Mouse (Mus musculus) ovary, adult 18-20 months (tissue): ENCODE data around the gene Ect2.

Experiments
- DNase-seq: peaks from one replicate; pipeline ENCODE4 v3.0.0; 2022; ENCODE audit warnings: low spot score, mixed read lengths

The Ect2 gene

DNA sequence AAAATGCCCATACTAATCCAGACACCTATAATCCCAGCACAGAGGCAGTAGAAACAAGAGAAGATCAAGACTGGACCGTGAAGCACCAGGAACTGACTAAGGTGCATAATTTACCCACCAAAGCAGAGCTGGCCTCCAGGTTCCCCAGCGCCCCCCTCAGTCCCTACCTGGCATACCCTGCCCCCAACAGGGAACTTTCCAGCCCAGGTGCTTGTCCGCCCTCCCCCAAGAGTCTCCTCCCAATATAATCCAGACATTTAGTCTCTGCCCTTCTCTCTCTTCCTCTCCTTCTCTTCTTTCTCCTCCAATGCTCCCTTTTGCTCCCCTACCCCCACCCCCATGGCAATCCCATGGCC lies 2.9 kb upstream of the Ect2 start:
- no peak for DNase-seq

GRCm38 (mm10) chr3:27155856-27156593 lies 2.3 kb upstream of the Ect2 start:
- no peak for DNase-seq

DNA sequence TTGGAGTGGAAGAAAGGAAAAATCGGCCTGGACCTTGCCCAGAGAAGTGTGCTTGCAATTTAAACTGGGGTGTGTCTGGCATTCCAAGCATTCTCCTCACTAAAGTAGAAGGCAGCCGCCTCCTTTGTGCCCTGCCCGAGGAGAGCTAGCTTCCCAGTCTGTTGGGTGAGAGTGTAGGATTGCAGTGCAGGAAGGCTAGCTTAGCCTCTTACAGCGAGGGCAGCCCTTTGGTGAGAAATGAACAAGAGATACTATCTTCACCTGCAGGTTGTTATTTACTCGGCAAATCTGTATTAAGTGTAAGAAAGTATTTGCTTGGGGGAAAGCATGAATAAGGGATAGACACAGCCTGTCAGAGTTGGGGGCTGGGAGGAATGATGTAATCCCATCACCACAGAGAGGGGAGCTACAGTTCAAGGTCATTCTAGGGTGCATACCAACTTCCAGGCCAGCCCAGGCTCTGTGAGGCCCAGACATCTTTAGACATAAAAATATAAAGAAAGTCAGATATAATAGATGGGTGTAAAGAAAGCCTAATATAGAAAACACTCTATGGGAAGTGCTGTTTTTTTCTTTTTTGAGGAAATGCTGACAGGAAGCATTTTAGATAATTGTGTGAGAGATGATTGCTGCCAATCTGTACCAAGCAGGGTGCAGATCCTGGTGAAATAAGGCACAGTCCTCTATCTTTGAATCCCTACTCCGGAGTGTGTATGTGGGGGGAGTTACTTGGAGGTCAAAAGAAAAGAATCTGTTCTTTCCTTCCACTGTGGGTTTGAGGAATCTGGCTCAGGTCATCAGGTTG lies 1.6 kb upstream of the Ect2 start:
- DNase-seq: no peak

DNA sequence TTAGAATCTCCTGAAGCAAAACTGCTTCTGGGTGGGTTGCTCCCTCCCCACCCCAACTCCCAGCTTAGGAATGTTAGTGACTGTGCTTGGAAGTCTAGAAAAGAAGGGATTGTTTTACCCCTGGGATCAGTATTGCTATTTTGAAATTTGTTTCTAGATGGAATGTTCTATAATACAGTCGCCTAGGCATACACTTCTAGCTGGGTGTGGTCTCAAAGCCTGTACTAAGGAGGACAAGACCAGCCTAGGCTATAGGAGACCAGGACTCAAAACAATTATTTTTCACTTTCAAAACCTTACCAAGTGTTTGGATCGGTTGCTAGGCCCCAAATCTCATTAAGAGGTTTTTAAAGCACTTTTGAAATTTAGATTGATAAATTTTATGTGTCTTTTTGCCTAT lies 602 bp upstream of the Ect2 start:
- DNase-seq: no peak

DNA sequence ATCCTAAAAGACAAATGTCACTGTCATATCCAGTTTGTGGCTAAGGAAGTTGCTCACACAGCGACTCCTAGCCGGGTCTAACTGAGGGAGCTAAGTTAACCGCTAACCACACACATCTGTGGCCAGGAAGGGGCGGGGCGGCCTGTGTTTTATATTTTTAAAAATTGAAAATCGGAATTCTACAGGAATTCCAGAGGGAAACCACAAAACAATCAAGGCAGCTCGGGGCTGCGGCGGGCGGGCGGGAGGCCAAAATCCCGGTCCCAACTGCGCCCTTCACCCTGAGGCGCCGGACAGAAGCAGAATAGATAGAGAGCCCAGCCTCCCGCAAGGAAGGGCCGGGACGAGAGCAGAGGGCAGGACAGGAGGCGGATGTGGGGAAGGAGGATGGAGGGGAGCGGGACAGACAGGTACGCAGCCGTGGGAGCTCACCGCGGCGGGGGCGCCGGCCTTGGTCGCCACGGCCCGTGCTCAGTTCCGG lies 447 bp downstream of the Ect2 start:
- DNase-seq: peak; percentile 5

- no peak for DNase-seq
Observed at GRCm38 (mm10) chr3:27145733-27146132, 7.9 kb downstream of the Ect2 start.

DNA sequence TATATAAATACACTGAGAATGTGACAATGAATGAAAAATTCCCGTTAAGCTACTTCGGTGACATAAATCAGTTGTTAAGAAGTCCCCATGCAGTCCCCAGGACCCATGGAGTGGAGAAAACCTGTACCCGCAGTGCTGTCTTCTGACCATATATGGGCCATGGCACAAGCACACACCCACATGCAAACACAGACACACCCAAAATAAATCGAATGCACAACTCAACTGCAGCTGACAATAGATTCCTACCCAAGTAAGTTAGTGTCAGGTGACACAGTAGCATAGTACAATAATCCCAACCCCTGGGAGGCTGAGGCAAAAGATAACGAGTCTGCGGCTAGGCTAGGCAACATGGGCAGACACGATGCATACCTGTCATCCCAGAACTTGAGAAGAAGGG lies 10.1 kb downstream of the Ect2 start:
- DNase-seq: no peak

DNA sequence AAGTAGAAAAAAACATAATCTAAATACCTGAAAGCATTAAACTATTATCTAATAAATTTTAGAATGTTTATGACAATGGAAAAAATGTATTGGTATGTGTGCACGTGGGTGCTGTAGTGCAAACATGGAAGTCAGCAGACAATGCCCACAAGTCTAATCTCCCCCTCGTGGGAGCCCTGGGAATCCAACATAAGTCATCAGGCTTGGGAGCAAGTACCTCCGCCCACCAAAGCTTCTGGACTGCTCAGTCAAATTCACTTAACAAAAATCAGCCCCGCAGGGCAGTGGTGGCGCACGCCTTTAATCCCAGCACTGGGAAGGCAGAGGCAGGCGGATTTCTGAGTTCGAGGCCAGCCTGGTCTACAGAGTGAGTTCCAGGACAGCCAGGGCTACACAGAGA lies 13.6 kb downstream of the Ect2 start:
- DNase-seq: no peak

GRCm38 (mm10) chr3:27121864-27122450 lies 31.7 kb downstream of the Ect2 start:
- no peak for DNase-seq

DNA sequence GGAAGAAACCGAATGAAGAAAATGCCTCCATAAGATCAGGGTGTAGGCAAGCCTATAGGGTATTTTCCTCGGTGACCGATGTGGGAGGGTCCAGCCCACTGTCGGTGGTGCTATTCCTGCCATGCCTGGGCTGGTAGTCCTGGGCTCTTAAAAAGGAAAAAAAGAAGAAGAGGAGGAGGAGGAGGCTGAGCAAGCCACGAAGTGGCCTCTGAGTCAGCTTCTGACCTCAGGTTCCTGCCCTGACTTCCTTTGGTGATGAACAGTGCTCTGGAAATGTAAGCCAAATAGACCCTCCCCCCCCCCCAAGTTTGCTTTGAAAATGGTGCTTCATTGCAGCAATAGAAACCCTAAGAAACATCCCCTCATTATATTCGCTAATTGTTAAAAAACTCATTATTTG lies 32.7 kb downstream of the Ect2 start:
- DNase-seq: no peak

DNA sequence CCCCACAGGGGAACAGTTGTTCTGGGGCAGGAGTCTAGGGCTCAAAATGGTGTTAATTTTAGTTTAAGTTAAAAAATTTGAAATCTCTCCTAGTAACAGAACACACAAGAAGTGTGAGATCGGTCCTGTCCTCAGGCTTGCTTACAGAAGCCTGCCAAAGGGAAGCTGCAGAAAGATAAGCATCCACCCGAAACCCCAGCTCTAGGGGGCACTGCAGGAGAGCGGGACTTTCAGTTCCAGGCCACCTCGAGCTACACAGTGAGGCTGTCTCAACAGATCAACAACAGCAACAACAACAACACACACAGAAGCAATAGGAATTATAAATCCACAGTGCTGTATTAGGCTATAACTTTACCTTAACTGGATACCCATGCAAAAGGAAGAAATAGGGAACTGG lies 35.5 kb downstream of the Ect2 start:
- DNase-seq: no peak

GRCm38 (mm10) chr3:27110860-27111259 lies 42.8 kb downstream of the Ect2 start:
- no peak for DNase-seq

- no peak for DNase-seq
Observed at GRCm38 (mm10) chr3:27109109-27109508, 44.6 kb downstream of the Ect2 start.

DNA sequence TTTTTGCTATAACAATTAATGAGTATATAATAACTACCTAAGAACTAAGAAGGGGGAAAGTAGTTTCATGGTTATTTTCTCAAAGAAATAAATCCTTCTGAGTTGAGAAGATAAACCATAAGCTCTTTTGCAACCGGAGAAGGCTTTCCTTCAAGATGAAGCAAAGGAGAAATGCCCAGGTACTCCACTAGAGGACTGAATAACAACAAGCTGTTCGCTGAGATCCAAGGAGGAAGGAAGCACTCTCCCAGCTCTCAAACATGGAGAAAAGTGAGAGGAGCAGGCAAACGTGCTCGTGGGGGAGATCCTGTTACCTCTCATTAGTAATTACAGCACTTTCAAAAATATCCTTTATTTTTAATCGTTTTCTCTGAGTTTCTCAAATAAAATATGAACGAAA lies 46.5 kb downstream of the Ect2 start:
- no peak for DNase-seq

GRCm38 (mm10) chr3:27102965-27103364 lies 50.7 kb downstream of the Ect2 start:
- DNase-seq: no peak

GRCm38 (mm10) chr3:27098633-27099032 lies 55.0 kb downstream of the Ect2 start:
- DNase-seq: no peak

- DNase-seq: no peak
Observed at GRCm38 (mm10) chr3:27086221-27086620, 67.5 kb downstream of the Ect2 start.

- no peak for DNase-seq
Observed at GRCm38 (mm10) chr3:27081229-27082060, 72.2 kb downstream of the Ect2 start.

DNA sequence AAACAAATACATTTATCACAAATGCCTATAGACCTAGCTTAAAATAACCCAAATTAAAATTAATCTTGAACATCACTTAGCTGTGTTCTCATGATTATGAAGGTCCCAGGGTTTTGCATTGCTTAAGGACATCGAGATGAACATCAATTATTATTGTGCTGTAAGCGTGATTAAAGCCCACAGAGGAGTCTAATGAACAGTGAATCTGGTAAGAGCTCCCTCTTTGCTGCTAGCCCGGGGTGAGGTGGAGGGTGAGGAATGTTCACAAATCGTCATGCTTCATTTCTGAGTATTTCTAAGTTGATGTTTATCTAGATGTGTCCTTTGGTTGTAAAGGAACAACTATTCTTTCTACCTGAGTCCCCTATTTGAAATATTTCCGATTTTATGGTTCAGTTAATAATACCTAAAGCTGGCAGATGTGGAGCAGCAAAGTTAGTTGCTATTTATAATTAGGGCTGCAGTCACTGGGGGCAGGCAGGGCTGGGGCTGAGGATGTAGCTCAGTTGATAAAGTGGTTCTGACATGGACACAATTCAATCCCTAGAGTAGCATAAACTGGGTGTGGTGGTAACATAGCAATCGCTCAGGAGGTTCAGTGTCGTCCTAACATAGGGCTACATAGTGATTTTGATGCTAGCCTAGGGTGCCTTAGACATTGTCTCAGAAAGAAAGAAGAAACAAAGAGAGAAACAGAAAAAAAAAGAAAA lies 73.5 kb downstream of the Ect2 start:
- no peak for DNase-seq

DNA sequence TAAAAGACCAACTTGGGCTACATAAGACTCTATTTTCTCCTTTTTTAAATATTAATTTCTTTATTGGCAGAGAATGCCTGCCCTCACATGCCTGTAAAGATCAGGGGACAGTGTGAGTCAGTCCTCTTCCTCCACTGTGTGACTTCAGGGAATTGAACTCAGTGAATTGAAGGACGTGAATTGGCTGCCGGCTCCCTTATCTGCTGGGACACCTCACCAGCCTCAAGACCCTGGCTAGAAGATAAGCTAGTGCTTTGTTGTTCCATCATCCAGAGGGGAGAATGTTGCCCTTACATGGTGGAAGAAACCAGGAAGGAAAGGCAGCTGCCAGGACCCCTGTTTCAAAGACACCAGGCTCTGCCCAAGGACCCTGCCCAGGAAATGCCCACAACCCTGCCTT lies 79.8 kb downstream of the Ect2 start:
- no peak for DNase-seq

- DNase-seq: no peak
Observed at GRCm38 (mm10) chr3:27071706-27072105, 82.0 kb downstream of the Ect2 start.

DNA sequence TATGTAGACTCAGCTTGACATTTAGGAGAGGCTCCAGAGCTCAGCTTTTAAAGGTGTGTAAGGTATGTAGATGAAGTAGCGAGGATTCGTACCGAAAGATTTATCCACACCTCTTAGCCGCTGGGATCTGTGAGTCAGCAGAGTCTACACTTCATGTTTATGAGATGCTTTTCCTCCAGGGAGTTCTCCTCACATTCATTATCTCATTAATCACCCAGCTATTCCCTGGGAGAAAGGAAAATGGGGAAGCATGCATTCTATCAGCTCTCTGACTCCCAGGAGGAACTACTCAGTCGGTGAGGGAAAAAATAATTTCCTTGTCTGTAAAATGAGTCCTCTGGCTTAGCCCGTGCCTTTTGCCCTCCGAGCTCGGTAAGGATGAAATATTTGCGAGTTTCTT lies 83.3 kb downstream of the Ect2 start:
- no peak for DNase-seq
